Mouse (Mus musculus) neural tube, postnatal 0 days (tissue): ENCODE results near the gene Flrt1. TPM values are rescaled to one million over a fixed set of nuclear protein-coding genes. Genes with fewer than 3 reads are reported as not detected.

ENCODE experiments used
- polyA plus RNA-seq: library from polyadenylated mRNA; unstranded; fragments of >200 nt; fragmentation: Nextera tagmentation; extraction: Ambion mirVana; gene quantifications from 2 replicates; pipeline ENCODE4 v1.2.1, GENCODE M21; 2015

The Flrt1 gene
- polyA plus RNA-seq: 10.8 and 12.7 TPM in 2 replicates

DNA sequence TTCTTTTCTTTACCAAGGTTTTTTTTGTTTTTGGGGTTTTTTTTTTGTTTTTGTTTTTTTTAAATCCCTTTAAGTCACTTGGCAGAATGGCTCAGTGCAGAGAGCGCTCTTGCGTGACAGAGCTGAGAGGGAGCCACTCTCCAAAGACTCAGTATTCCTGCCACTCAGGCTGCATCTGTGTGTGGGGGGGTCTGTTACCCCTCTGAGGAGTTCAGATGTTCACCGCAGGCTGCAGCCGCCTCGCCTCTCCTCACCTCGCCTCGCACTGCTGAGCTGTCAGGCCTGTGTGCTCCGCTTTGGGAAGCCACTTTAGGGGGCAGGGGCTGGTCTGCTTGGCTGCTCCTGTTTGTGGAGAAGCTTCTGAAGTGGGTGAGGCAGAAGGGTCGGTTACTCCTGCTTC is at the start of gene Flrt1:
Gene Flrt1, minus strand, starts transcription at position 186 of the 400 bp plus-strand sequence.

GRCm38 (mm10) chr19:7056248-7057087 is 49.1 kb downstream of the Flrt1 start, which contains the start of gene Macrod1:
Gene Macrod1, plus strand, starts transcription at chr19:7056810.

Other genes with a start within 250 kb of the Flrt1 start
- 1.7 and 2.4 TPM in 2 replicates for gene Ccdc88b, start 247.5 kb downstream of the Flrt1 start, polyA plus RNA-seq
- 128 and 132 TPM in 2 replicates for gene Trmt112, start 196.0 kb downstream of the Flrt1 start, polyA plus RNA-seq
- gene Prdx5, start 195.6 kb downstream of the Flrt1 start, polyA plus RNA-seq: 652 and 658 TPM in 2 replicates
- 15.7 and 18.0 TPM in 2 replicates for gene Esrra, start 183.9 kb downstream of the Flrt1 start, polyA plus RNA-seq
- 2.8 and 4.8 TPM in 2 replicates for gene Catsperz, start 180.3 kb downstream of the Flrt1 start, polyA plus RNA-seq
- 25.1 and 29.6 TPM in 2 replicates for gene Kcnk4, start 171.2 kb downstream of the Flrt1 start, polyA plus RNA-seq
- gene Bad, start 163.9 kb downstream of the Flrt1 start, polyA plus RNA-seq: 100 and 102 TPM in 2 replicates
- 70.2 and 76.2 TPM in 2 replicates for gene Gpr137, start 163.2 kb downstream of the Flrt1 start, polyA plus RNA-seq
- 132 and 173 TPM in 2 replicates for gene Ppp1r14b, start 130.8 kb downstream of the Flrt1 start, polyA plus RNA-seq
- gene Plcb3, start 129.3 kb downstream of the Flrt1 start, polyA plus RNA-seq: 14.0 and 14.2 TPM in 2 replicates
- 215 and 225 TPM in 2 replicates for gene Fkbp2, start 125.2 kb downstream of the Flrt1 start, polyA plus RNA-seq
- 117 and 140 TPM in 2 replicates for gene Vegfb, start 118.1 kb downstream of the Flrt1 start, polyA plus RNA-seq
- gene Dnajc4, start 113.2 kb downstream of the Flrt1 start, polyA plus RNA-seq: 29.4 and 30.2 TPM in 2 replicates
- gene Nudt22, start 109.6 kb downstream of the Flrt1 start, polyA plus RNA-seq: 23.5 and 27.1 TPM in 2 replicates
- gene Trpt1, start 109.6 kb downstream of the Flrt1 start, polyA plus RNA-seq: 24.7 and 28.5 TPM in 2 replicates
- 5.2 and 5.4 TPM in 2 replicates for gene Fermt3, start 86.3 kb downstream of the Flrt1 start, polyA plus RNA-seq
- 143 and 152 TPM in 2 replicates for gene Stip1, start 65.8 kb downstream of the Flrt1 start, polyA plus RNA-seq
- gene Macrod1, start 48.9 kb downstream of the Flrt1 start, polyA plus RNA-seq: 6.0 and 8.2 TPM in 2 replicates
- 253 and 254 TPM in 2 replicates for gene Otub1, start 100.6 kb upstream of the Flrt1 start, polyA plus RNA-seq
- gene Cox8a, start 111.9 kb upstream of the Flrt1 start, polyA plus RNA-seq: 2,257 and 2,346 TPM in 2 replicates
- 36.8 and 42.8 TPM in 2 replicates for gene Naa40, start 135.5 kb upstream of the Flrt1 start, polyA plus RNA-seq
- gene Rcor2, start 161.6 kb upstream of the Flrt1 start, polyA plus RNA-seq: 8.5 and 8.7 TPM in 2 replicates
- 40.8 and 43.0 TPM in 2 replicates for gene Mark2, start 236.1 kb upstream of the Flrt1 start, polyA plus RNA-seq